Mouse (Mus musculus) heart, postnatal 0 days (tissue): ENCODE results near the gene Tspan18. TPM values are rescaled to one million over a fixed set of nuclear protein-coding genes. Genes with fewer than 3 reads are reported as not detected.

Source experiments
- ATAC-seq: fragments of 200-750 bp; cut with Nextera tagmentation; 2 replicates; pipeline ENCODE4 v1.8.0; 2017; ENCODE audit warnings: low read depth, moderate number of reproducible peaks, moderate library complexity; ENCODE audit not compliant: insufficient read depth
- DNase-seq: peaks from one replicate; pipeline ENCODE4 v3.0.0-alpha.2; 2016; ENCODE audit warnings: low spot score
- H3K27ac ChIP-seq: fragments of 300-500 bp; sonication (generic); 2 replicates; pipeline ENCODE4 v1.5.1; 2014; ENCODE audit warnings: low read depth, mild to moderate bottlenecking
- H3K27me3 ChIP-seq: fragments of 300-500 bp; sonication (generic); 2 replicates; pipeline ENCODE4 v1.6.1; 2014; ENCODE audit warnings: low read length, mixed read lengths; ENCODE audit not compliant: control insufficient read depth, insufficient read depth
- H3K36me3 ChIP-seq: fragments of 300-500 bp; sonication (generic); replicated peaks from 2 replicates; pipeline ENCODE4 v1.6.1; 2014; ENCODE audit warnings: low read length, mixed read lengths; ENCODE audit not compliant: control insufficient read depth, insufficient read depth
- H3K4me1 ChIP-seq: fragments of 300-500 bp; sonication (generic); 2 replicates; pipeline ENCODE4 v1.6.1; 2014; ENCODE audit warnings: antibody characterized with exemption; ENCODE audit not compliant: control insufficient read depth, insufficient read depth
- H3K4me2 ChIP-seq: fragments of 300-500 bp; sonication (generic); 2 replicates; pipeline ENCODE4 v1.6.1; 2014; ENCODE audit warnings: low read depth, mild to moderate bottlenecking, low read length, moderate library complexity
- H3K4me3 ChIP-seq: fragments of 300-500 bp; sonication (generic); 2 replicates; pipeline ENCODE4 v1.5.1; 2014; ENCODE audit warnings: low read depth, low read length
- H3K9ac ChIP-seq: fragments of 300-500 bp; sonication (generic); replicated peaks from 2 replicates; pipeline ENCODE4 v1.6.1; 2014; ENCODE audit warnings: low read depth, low read length, mixed read lengths
- H3K9me3 ChIP-seq: fragments of 300-500 bp; sonication (generic); replicated peaks from 2 replicates; pipeline ENCODE4 v1.6.1; 2016; ENCODE audit warnings: low read length; ENCODE audit not compliant: control insufficient read depth
- CTCF ChIP-seq: IDR thresholded peaks from 2 replicates; pipeline ENCODE4 v1.5.1; 2016; ENCODE audit warnings: antibody characterized with exemption, control low read depth, low read depth
- EP300 ChIP-seq: IDR thresholded peaks from 2 replicates; pipeline ENCODE4 v1.6.1; 2016; ENCODE audit warnings: antibody characterized with exemption, low read depth
- WGBS: fragments of 180-500 bp; shearing (Covaris S2); extraction: QIAGEN DNeasy Blood & Tissue Kit; methylation state at CpG from one replicate; pipeline ENCODE4 v1.1.7; 2014; 5-methylcytosine and 5-hydroxymethylcytosine counted together
- polyA plus RNA-seq: library from polyadenylated mRNA; unstranded; fragments of >200 nt; fragmentation: Nextera tagmentation; extraction: Ambion mirVana; gene quantifications from 2 replicates; pipeline ENCODE4 v1.2.1, GENCODE M21; 2015
- total RNA-seq: library from RNA; depleted of rRNA; stranded (reverse); fragments of >200 nt; gene quantifications from 2 replicates; pipeline ENCODE4 v1.2.3, GENCODE M21; 2014; ENCODE audit warnings: low replicate concordance

The Tspan18 gene
- total and polyA plus RNA-seq, 2 experiments from 2014 or later: 39.8 to 64.4 TPM

- Histone ChIP-seq H3K4me3 (no peak overlapping the region), H3K9me3 (no peaks in the 10 kb centered on the region), H3K4me1 (peaks cover 29% of the 10 kb centered on the region), H3K27me3 (no peaks in the 10 kb centered on the region), H3K9ac (no peak overlapping the region), H3K36me3 (no peaks in the 10 kb centered on the region), H3K27ac (no peak overlapping the region), H3K4me2 (no peak overlapping the region)
- TF ChIP-seq CTCF (no peak), EP300 (no peak)
- ATAC-seq: no peak
- 65% methylated on average over 4 of the region's 4 CpGs for WGBS
- no peak for DNase-seq
Observed at GRCm38 (mm10) chr2:93257634-93258033, 76.7 kb downstream of the Tspan18 start.

- H3K27ac ChIP-seq: no peak overlapping the region
- H3K4me1 ChIP-seq: peaks cover 21% of the 10 kb centered on the region
- no peak overlapping the region for H3K9ac ChIP-seq
- H3K36me3 ChIP-seq: no peaks in the 10 kb centered on the region
- 79% methylated on average over 8 of the region's 8 CpGs for WGBS
- no peak overlapping the region for H3K4me2 ChIP-seq
- no peak for ATAC-seq
- TF ChIP-seq EP300: no peak
- DNase-seq: no peak
- H3K4me3 ChIP-seq: no peak overlapping the region
- H3K27me3 ChIP-seq: no peaks in the 10 kb centered on the region
- no peaks in the 10 kb centered on the region for H3K9me3 ChIP-seq
Observed at GRCm38 (mm10) chr2:93256735-93257405, 77.4 kb downstream of the Tspan18 start.

GRCm38 (mm10) chr2:93252356-93252755 is 81.9 kb downstream of the Tspan18 start:
- WGBS: 45% methylated on average over 9 of the region's 9 CpGs
- Histone ChIP-seq H3K4me1 (peaks cover 4% of the 10 kb centered on the region; the same call in 1 of the 2 replicates), H3K36me3 (no peaks in the 10 kb centered on the region), H3K27ac (no peak overlapping the region), H3K4me2 (no peak overlapping the region), H3K9me3 (no peaks in the 10 kb centered on the region), H3K27me3 (no peaks in the 10 kb centered on the region), H3K9ac (no peak overlapping the region), H3K4me3 (no peak overlapping the region)
- TF ChIP-seq CTCF: no peak
- TF ChIP-seq EP300: no peak
- no peak for ATAC-seq
- DNase-seq: no peak

- WGBS: 91% methylated on average over 7 of the region's 7 CpGs
- no peaks in the 10 kb centered on the region for H3K4me1 ChIP-seq
- TF ChIP-seq CTCF (no peak), EP300 (no peak)
- no peak overlapping the region for H3K9ac ChIP-seq
- H3K27me3 ChIP-seq: no peaks in the 10 kb centered on the region
- no peak for DNase-seq
- H3K27ac ChIP-seq: no peak overlapping the region
- H3K9me3 ChIP-seq: no peaks in the 10 kb centered on the region
- no peak for ATAC-seq
- no peak overlapping the region for H3K4me3 ChIP-seq
- H3K4me2 ChIP-seq: no peak overlapping the region
- H3K36me3 ChIP-seq: no peaks in the 10 kb centered on the region
Observed at GRCm38 (mm10) chr2:93250611-93251010, 83.7 kb downstream of the Tspan18 start.

GRCm38 (mm10) chr2:93249058-93249457 is 85.2 kb downstream of the Tspan18 start:
- DNase-seq: no peak
- no peak for TF ChIP-seq EP300
- TF ChIP-seq CTCF: no peak
- Histone ChIP-seq H3K27ac (no peak overlapping the region), H3K4me1 (no peaks in the 10 kb centered on the region), H3K9me3 (no peaks in the 10 kb centered on the region), H3K9ac (no peak overlapping the region), H3K4me2 (no peak overlapping the region), H3K4me3 (no peak overlapping the region), H3K27me3 (no peaks in the 10 kb centered on the region), H3K36me3 (no peaks in the 10 kb centered on the region)
- no peak for ATAC-seq
- whole genome bisulfite sequencing: 84% methylated on average over 6 of the region's 6 CpGs

GRCm38 (mm10) chr2:93244090-93244443 is 90.2 kb downstream of the Tspan18 start:
- DNase-seq: no peak
- Histone ChIP-seq H3K9me3 (no peaks in the 10 kb centered on the region), H3K27ac (no peak overlapping the region), H3K4me3 (no peak overlapping the region), H3K4me2 (no peak overlapping the region), H3K27me3 (no peaks in the 10 kb centered on the region), H3K36me3 (no peaks in the 10 kb centered on the region), H3K9ac (no peak overlapping the region), H3K4me1 (no peaks in the 10 kb centered on the region)
- WGBS: 87% methylated on average over 8 of the region's 8 CpGs
- no peak for ATAC-seq
- no peak for TF ChIP-seq CTCF
- no peak for TF ChIP-seq EP300
